Mouse (Mus musculus): Measurements from ENCODE around the gene Ywhae. TPM values are rescaled to one million over a fixed set of nuclear protein-coding genes. Genes with fewer than 3 reads are reported as not detected.
A peak's percentile ranks its signal among the peaks of the same experiment; 100 is the strongest.

Gene Ywhae
- polyA plus RNA-seq, 1 experiment from 2014 or later = 905 TPM

DNA sequence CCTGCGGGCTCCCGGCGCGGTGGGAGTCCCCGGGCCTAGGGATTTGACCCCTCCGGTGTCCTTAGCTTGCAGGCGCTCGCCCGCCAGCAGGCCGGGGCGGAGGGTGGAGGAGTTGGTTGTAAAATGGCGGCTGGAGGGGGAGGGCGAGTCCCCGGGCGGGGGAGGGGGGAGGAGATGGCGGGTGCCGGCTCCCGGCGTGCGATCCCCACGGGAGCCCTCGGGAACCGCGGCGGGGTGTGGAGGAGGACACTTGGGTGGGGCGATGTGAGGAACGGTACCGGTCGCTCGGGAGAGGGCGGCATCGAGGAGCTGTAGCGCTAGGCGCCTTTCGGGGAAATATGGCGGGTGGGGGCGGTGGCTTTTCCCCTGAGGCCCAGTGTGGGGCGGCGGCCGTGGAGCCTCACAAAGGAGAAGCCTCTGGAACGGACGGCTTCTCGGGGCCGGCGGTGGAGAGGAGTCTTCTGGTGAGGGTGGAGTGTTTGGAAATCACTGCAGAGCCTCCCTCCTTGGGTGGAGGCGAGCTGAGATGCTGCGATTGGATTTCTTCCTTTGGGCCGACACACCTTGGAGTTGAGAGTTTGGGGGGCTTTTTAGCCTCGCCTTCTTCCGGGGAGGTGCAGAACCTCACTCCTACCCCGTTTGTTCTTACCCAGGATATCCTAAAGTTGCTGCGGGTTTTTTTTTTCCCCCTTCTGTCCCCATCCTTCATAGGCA lies 715 bp downstream of the Ywhae start:
- 0% methylated on average over 49 of the region's 52 CpGs for WGBS
- peak overlapping the region; percentile 93 for H3K27ac ChIP-seq (ENCODE audit: low read length)
- H3K36me3 ChIP-seq (ENCODE audit: control insufficient read depth, insufficient read depth, low read length) = peaks cover 4% of the 10 kb centered on the region; the same call in 1 of the 2 replicates
- peaks cover 34% of the 10 kb centered on the region for H3K4me1 ChIP-seq (replicated peaks; ENCODE audit: control insufficient read depth, insufficient read depth, low read length)
- ATAC-seq (ENCODE audit: low read depth) = peak; percentile 65
- peak overlapping the region; percentile 76 for H3K4me2 ChIP-seq (ENCODE audit: low read depth, low read length)
- H3K27me3 ChIP-seq (ENCODE audit: control insufficient read depth, insufficient read depth, low read depth, low read length) = no peaks in the 10 kb centered on the region
- no peaks in the 10 kb centered on the region for H3K9me3 ChIP-seq (ENCODE audit: control insufficient read depth, low read length)
- H3K4me3 ChIP-seq (ENCODE audit: low read length) = peak overlapping the region; percentile 89
- H3K9ac ChIP-seq (ENCODE audit: low read length) = peak overlapping the region; percentile 100

GRCm38 (mm10) chr11:75735462-75736252 lies 3.0 kb downstream of the Ywhae start:
- H3K4me1 ChIP-seq (replicated peaks; ENCODE audit: control insufficient read depth, insufficient read depth, low read length) = peaks cover 44% of the 10 kb centered on the region
- H3K27me3 ChIP-seq (ENCODE audit: control insufficient read depth, insufficient read depth, low read depth, low read length) = no peaks in the 10 kb centered on the region
- H3K4me2 ChIP-seq (ENCODE audit: low read depth, low read length) = peak overlapping the region; percentile 76
- no peak overlapping the region for H3K27ac ChIP-seq (ENCODE audit: low read length)
- peak overlapping the region; percentile 89; the same call in 1 of the 2 replicates for H3K4me3 ChIP-seq (ENCODE audit: low read length)
- H3K9ac ChIP-seq (ENCODE audit: low read length) = no peak overlapping the region
- no peaks in the 10 kb centered on the region for H3K9me3 ChIP-seq (ENCODE audit: control insufficient read depth, low read length)
- peaks cover 5% of the 10 kb centered on the region for H3K36me3 ChIP-seq (ENCODE audit: control insufficient read depth, insufficient read depth, low read length)
- 66% methylated on average over 5 of the region's 5 CpGs for WGBS
- no peak for ATAC-seq (ENCODE audit: low read depth)

GRCm38 (mm10) chr11:75736978-75737377 lies 4.3 kb downstream of the Ywhae start:
- no peak overlapping the region; the same call in 1 of the 2 replicates for H3K4me2 ChIP-seq (ENCODE audit: low read depth, low read length)
- H3K4me1 ChIP-seq (replicated peaks; ENCODE audit: control insufficient read depth, insufficient read depth, low read length) = peaks cover 48% of the 10 kb centered on the region
- ATAC-seq (ENCODE audit: low read depth) = no peak
- no peaks in the 10 kb centered on the region for H3K9me3 ChIP-seq (ENCODE audit: control insufficient read depth, low read length)
- peaks cover 5% of the 10 kb centered on the region for H3K36me3 ChIP-seq (ENCODE audit: control insufficient read depth, insufficient read depth, low read length)
- no peak overlapping the region for H3K4me3 ChIP-seq (ENCODE audit: low read length)
- H3K27me3 ChIP-seq (ENCODE audit: control insufficient read depth, insufficient read depth, low read depth, low read length) = no peaks in the 10 kb centered on the region
- H3K27ac ChIP-seq (ENCODE audit: low read length) = no peak overlapping the region
- 39% methylated on average over 3 of the region's 3 CpGs for WGBS
- no peak overlapping the region; the same call in 1 of the 2 replicates for H3K9ac ChIP-seq (ENCODE audit: low read length)

DNA sequence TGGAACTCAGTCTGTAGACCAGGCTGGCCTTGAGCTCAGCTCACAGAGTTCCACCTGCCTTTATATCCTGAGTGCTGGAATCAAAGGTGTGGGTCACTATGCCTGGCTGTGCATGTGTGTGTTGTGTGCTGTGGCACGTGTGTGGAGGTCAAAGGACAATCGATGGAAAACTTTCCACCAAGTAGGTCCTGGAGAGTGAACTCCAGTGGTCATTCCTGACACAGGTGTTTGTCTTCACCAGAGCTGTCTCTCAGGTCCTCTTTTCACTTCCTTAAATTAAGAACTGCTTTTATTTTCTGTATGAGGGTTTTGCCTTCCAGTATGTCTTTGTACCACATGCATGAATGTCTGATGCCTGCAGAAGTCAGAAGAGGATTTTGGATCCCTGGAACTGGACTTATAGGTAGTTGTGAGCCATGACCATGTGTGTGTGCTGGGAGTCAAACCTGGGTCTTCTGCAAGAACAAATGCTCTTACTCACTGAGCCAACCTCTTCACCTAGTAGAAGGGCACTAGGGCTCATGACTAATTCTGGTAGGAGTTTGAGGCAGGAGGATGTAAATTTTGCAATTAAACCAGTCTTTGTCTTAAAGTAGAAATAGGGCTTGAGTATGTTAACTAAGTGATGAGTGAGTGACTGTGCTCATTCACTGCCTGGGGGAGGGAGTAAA lies 5.3 kb downstream of the Ywhae start:
- peaks cover 43% of the 10 kb centered on the region for H3K4me1 ChIP-seq (replicated peaks; ENCODE audit: control insufficient read depth, insufficient read depth, low read length)
- H3K9me3 ChIP-seq (ENCODE audit: control insufficient read depth, low read length) = no peaks in the 10 kb centered on the region
- H3K9ac ChIP-seq (ENCODE audit: low read length) = no peak overlapping the region
- no peak overlapping the region for H3K27ac ChIP-seq (ENCODE audit: low read length)
- H3K27me3 ChIP-seq (ENCODE audit: control insufficient read depth, insufficient read depth, low read depth, low read length) = no peaks in the 10 kb centered on the region
- no peak overlapping the region for H3K4me2 ChIP-seq (ENCODE audit: low read depth, low read length)
- 69% methylated on average over 2 of the region's 2 CpGs for WGBS
- peaks cover 5% of the 10 kb centered on the region for H3K36me3 ChIP-seq (ENCODE audit: control insufficient read depth, insufficient read depth, low read length)
- no peak overlapping the region for H3K4me3 ChIP-seq (ENCODE audit: low read length)
- no peak for ATAC-seq (ENCODE audit: low read depth)

DNA sequence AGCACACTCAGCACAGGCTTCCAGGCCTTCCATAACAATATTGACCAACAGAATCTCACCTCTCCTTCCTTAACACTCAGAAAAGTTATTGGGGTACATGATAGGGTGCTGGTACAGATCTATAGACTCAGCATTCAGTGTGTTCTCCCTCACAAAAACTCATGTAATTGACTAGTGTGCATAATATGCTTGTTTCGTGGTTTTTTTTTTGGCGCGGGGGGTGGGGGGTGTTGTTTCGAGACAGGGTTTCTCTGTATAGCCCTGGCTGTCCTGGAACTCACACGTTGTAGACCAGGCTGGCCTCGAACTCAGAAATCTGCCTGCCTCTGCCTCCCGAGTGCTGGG lies 5.8 kb downstream of the Ywhae start:
- peaks cover 5% of the 10 kb centered on the region for H3K36me3 ChIP-seq (ENCODE audit: control insufficient read depth, insufficient read depth, low read length)
- no peak overlapping the region for H3K4me3 ChIP-seq (ENCODE audit: low read length)
- no peak overlapping the region for H3K9ac ChIP-seq (ENCODE audit: low read length)
- no peak for ATAC-seq (ENCODE audit: low read depth)
- peaks cover 43% of the 10 kb centered on the region for H3K4me1 ChIP-seq (replicated peaks; ENCODE audit: control insufficient read depth, insufficient read depth, low read length)
- no peak overlapping the region for H3K27ac ChIP-seq (ENCODE audit: low read length)
- H3K9me3 ChIP-seq (ENCODE audit: control insufficient read depth, low read length) = no peaks in the 10 kb centered on the region
- H3K27me3 ChIP-seq (ENCODE audit: control insufficient read depth, insufficient read depth, low read depth, low read length) = no peaks in the 10 kb centered on the region
- no peak overlapping the region for H3K4me2 ChIP-seq (ENCODE audit: low read depth, low read length)
- 92% methylated on average over 7 of the region's 7 CpGs for WGBS

- no peak overlapping the region for H3K4me2 ChIP-seq (ENCODE audit: low read depth, low read length)
- H3K4me3 ChIP-seq (ENCODE audit: low read length) = no peak overlapping the region
- 45% methylated on average over 3 of the region's 3 CpGs for WGBS
- H3K9me3 ChIP-seq (ENCODE audit: control insufficient read depth, low read length) = no peaks in the 10 kb centered on the region
- H3K4me1 ChIP-seq (replicated peaks; ENCODE audit: control insufficient read depth, insufficient read depth, low read length) = peaks cover 36% of the 10 kb centered on the region
- no peaks in the 10 kb centered on the region for H3K27me3 ChIP-seq (ENCODE audit: control insufficient read depth, insufficient read depth, low read depth, low read length)
- no peak overlapping the region for H3K9ac ChIP-seq (ENCODE audit: low read length)
- peaks cover 5% of the 10 kb centered on the region for H3K36me3 ChIP-seq (ENCODE audit: control insufficient read depth, insufficient read depth, low read length)
- no peak for ATAC-seq (ENCODE audit: low read depth)
- H3K27ac ChIP-seq (ENCODE audit: low read length) = no peak overlapping the region
Measured at GRCm38 (mm10) chr11:75740204-75740603, 7.5 kb downstream of the Ywhae start.

- no peaks in the 10 kb centered on the region for H3K27me3 ChIP-seq (ENCODE audit: control insufficient read depth, insufficient read depth, low read depth, low read length)
- no peaks in the 10 kb centered on the region for H3K9me3 ChIP-seq (ENCODE audit: control insufficient read depth, low read length)
- no peak overlapping the region for H3K9ac ChIP-seq (ENCODE audit: low read length)
- H3K36me3 ChIP-seq (ENCODE audit: control insufficient read depth, insufficient read depth, low read length) = peaks cover 5% of the 10 kb centered on the region
- no peak for ATAC-seq (ENCODE audit: low read depth)
- 67% methylated on average over 3 of the region's 3 CpGs for WGBS
- H3K27ac ChIP-seq (ENCODE audit: low read length) = no peak overlapping the region
- no peak overlapping the region for H3K4me3 ChIP-seq (ENCODE audit: low read length)
- no peak overlapping the region for H3K4me2 ChIP-seq (ENCODE audit: low read depth, low read length)
- H3K4me1 ChIP-seq (replicated peaks; ENCODE audit: control insufficient read depth, insufficient read depth, low read length) = peaks cover 33% of the 10 kb centered on the region
Measured at GRCm38 (mm10) chr11:75741615-75742014, 8.9 kb downstream of the Ywhae start.

GRCm38 (mm10) chr11:75744761-75745160 lies 12.1 kb downstream of the Ywhae start:
- 81% methylated on average over 3 of the region's 3 CpGs for WGBS
- no peak overlapping the region for H3K4me2 ChIP-seq (ENCODE audit: low read depth, low read length)
- no peak for ATAC-seq (ENCODE audit: low read depth)
- no peaks in the 10 kb centered on the region for H3K9me3 ChIP-seq (ENCODE audit: control insufficient read depth, low read length)
- no peak overlapping the region for H3K9ac ChIP-seq (ENCODE audit: low read length)
- H3K27me3 ChIP-seq (ENCODE audit: control insufficient read depth, insufficient read depth, low read depth, low read length) = no peaks in the 10 kb centered on the region
- H3K4me1 ChIP-seq (replicated peaks; ENCODE audit: control insufficient read depth, insufficient read depth, low read length) = peaks cover 33% of the 10 kb centered on the region
- H3K36me3 ChIP-seq (ENCODE audit: control insufficient read depth, insufficient read depth, low read length) = peaks cover 2% of the 10 kb centered on the region; the same call in 1 of the 2 replicates
- no peak overlapping the region for H3K4me3 ChIP-seq (ENCODE audit: low read length)
- no peak overlapping the region for H3K27ac ChIP-seq (ENCODE audit: low read length)

DNA sequence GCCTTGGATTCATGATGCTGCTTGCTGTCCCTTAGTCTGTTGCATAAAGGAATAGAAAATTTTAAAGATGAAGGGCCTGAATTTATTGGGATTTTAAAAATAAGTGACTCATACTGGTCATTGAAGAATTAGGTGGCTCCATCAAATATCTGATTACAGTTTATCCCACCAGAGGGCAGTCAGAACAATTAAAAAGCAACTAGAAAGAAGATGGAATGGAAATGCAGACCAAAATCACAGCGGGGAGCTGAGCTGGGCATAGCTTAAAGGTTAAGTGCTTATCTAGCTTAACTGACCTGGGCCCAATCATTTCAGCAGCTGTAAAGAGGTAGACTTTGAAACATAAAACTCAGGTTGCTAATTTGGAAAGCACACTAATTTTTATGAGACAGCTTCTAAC lies 17.9 kb downstream of the Ywhae start:
- Histone ChIP-seq H3K27me3 (ENCODE audit: control insufficient read depth, insufficient read depth, low read depth, low read length) (no peaks in the 10 kb centered on the region), H3K4me2 (ENCODE audit: low read depth, low read length) (no peak overlapping the region), H3K9me3 (ENCODE audit: control insufficient read depth, low read length) (no peaks in the 10 kb centered on the region), H3K4me1 (replicated peaks; ENCODE audit: control insufficient read depth, insufficient read depth, low read length) (peaks cover 20% of the 10 kb centered on the region), H3K4me3 (ENCODE audit: low read length) (no peak overlapping the region), H3K9ac (ENCODE audit: low read length) (no peak overlapping the region), H3K27ac (ENCODE audit: low read length) (no peak overlapping the region), H3K36me3 (ENCODE audit: control insufficient read depth, insufficient read depth, low read length) (peaks cover 5% of the 10 kb centered on the region)
- ATAC-seq (ENCODE audit: low read depth) = no peak
- WGBS = 72% methylated on average over 1 of the region's 1 CpGs
